15 mouse cellular contexts compared by ENCODE assay signal in genomic region chr3:86745769-86746512, GRCm38 (mm10).
DNase-seq lines count a peak whose midpoint lies in the region; ATAC-seq and TF ChIP-seq lines count a peak whose summit lies in the region.
"Had no signal": no experiment of that assay in that cellular context is flagged by ENCODE, and none has a peak within 500 bp of the region (broad histone marks: within the 10 kb centered on the region; RNA-seq: fewer than 3 reads in every experiment).

No protein-coding gene starts in this region.

- ATAC-seq in embryonic facial prominence, embryonic 15.5 days (ENCODE audit: insufficient number of reproducible peaks, low FRiP score, low TSS enrichment, low read depth) = no peak
- peak; percentile 69 for ATAC-seq in hindbrain, postnatal 0 days
- peak; percentile 89 for ATAC-seq in neural tube, embryonic 13.5 days (ENCODE audit: low read depth)
- no peak for ATAC-seq in liver, postnatal 0 days
- ATAC-seq: activated CD4-positive, CD25-positive, alpha-beta regulatory T cell, adult 4 months; intestine, embryonic 15.5 days had no signal

- H3K27ac ChIP-seq in kidney, adult 2 months (ENCODE audit: insufficient read depth, low read depth, low read length) = peak overlapping the region; percentile 97
- peak overlapping the region; percentile 65; the same call in 1 of the 2 replicates for H3K27ac ChIP-seq in embryonic facial prominence, embryonic 15.5 days (replicated peaks)
- peak overlapping the region; percentile 71 for H3K27ac ChIP-seq in hindbrain, postnatal 0 days
- peak overlapping the region; percentile 88 for H3K27ac ChIP-seq in neural tube, embryonic 13.5 days (replicated peaks)
- H3K27ac ChIP-seq in liver, postnatal 0 days (ENCODE audit: low read depth) = no peak overlapping the region
- H3K27ac ChIP-seq: heart, embryonic 15.5 days; intestine, embryonic 15.5 days; liver, embryonic 14.5 days had no signal

- 52% methylated on average over 10 of the region's 10 CpGs for WGBS in kidney, adult 2 months
- 56% methylated on average over 10 of the region's 10 CpGs for WGBS in embryonic facial prominence, embryonic 15.5 days
- WGBS in hindbrain, postnatal 0 days = 30% methylated on average over 10 of the region's 10 CpGs
- 37% methylated on average over 10 of the region's 10 CpGs for WGBS in neural tube, embryonic 13.5 days
- WGBS in liver, postnatal 0 days (ENCODE audit: insufficient replicate concordance) = 82% methylated on average over 10 of the region's 10 CpGs

- no peak for TF ChIP-seq POLR2A in kidney, adult 2 months (IDR thresholded peaks at IDR 0.05; ENCODE audit: low read depth, low read length)

- H3K4me3 ChIP-seq in kidney, adult 2 months (ENCODE audit: insufficient read depth, low read depth, low read length) = no peak overlapping the region
- H3K4me3 ChIP-seq in embryonic facial prominence, embryonic 15.5 days (replicated peaks) = no peak overlapping the region
- H3K4me3 ChIP-seq in hindbrain, postnatal 0 days (ENCODE audit: low read length) = no peak overlapping the region
- H3K4me3 ChIP-seq in neural tube, embryonic 13.5 days = no peak overlapping the region
- no peak overlapping the region for H3K4me3 ChIP-seq in liver, postnatal 0 days (ENCODE audit: low read depth, low read length)
- H3K4me3 ChIP-seq: heart, embryonic 15.5 days; intestine, embryonic 15.5 days had no signal

- no peak overlapping the region for H3K4me2 ChIP-seq in embryonic facial prominence, embryonic 15.5 days (replicated peaks)
- peak overlapping the region; percentile 23 for H3K4me2 ChIP-seq in hindbrain, postnatal 0 days (ENCODE audit: low read depth, low read length)
- H3K4me2 ChIP-seq in neural tube, embryonic 13.5 days = peak overlapping the region; percentile 30
- no peak overlapping the region for H3K4me2 ChIP-seq in liver, postnatal 0 days (ENCODE audit: low read depth, low read length)
- H3K4me2 ChIP-seq: heart, embryonic 15.5 days; intestine, embryonic 15.5 days had no signal

- H3K9ac ChIP-seq in embryonic facial prominence, embryonic 15.5 days = no peak overlapping the region
- no peak overlapping the region for H3K9ac ChIP-seq in hindbrain, postnatal 0 days (replicated peaks; ENCODE audit: low read length)
- peak overlapping the region; percentile 8; the same call in 1 of the 2 replicates for H3K9ac ChIP-seq in neural tube, embryonic 13.5 days
- no peak overlapping the region for H3K9ac ChIP-seq in liver, postnatal 0 days (replicated peaks)
- H3K9ac ChIP-seq: heart, embryonic 15.5 days; intestine, embryonic 15.5 days; liver, embryonic 14.5 days had no signal

- TF ChIP-seq CTCF in kidney, adult 2 months (conservative IDR thresholded peaks at IDR 0.05; ENCODE audit: insufficient read depth, insufficient read length, low read depth, low read length) = no peak
- TF ChIP-seq CTCF in hindbrain, postnatal 0 days (IDR thresholded peaks at IDR 0.05; ENCODE audit: low read depth) = no peak
- no peak for TF ChIP-seq CTCF in liver, postnatal 0 days (IDR thresholded peaks at IDR 0.05; ENCODE audit: low read depth)

- no peaks in the 10 kb centered on the region for H3K27me3 ChIP-seq in kidney, adult 2 months (replicated peaks; ENCODE audit: control insufficient read depth, insufficient read depth, low read length)
- H3K27me3 ChIP-seq in embryonic facial prominence, embryonic 15.5 days = no peaks in the 10 kb centered on the region
- H3K27me3 ChIP-seq in hindbrain, postnatal 0 days (ENCODE audit: insufficient read depth, low read length) = no peaks in the 10 kb centered on the region
- H3K27me3 ChIP-seq in neural tube, embryonic 13.5 days = no peaks in the 10 kb centered on the region
- no peaks in the 10 kb centered on the region for H3K27me3 ChIP-seq in liver, postnatal 0 days (ENCODE audit: insufficient read depth, low read length)
- H3K27me3 ChIP-seq: heart, embryonic 15.5 days; intestine, embryonic 15.5 days had no signal

- no peaks in the 10 kb centered on the region for H3K36me3 ChIP-seq in kidney, adult 2 months (ENCODE audit: control insufficient read depth, insufficient read depth, low read length)
- no peaks in the 10 kb centered on the region for H3K36me3 ChIP-seq in embryonic facial prominence, embryonic 15.5 days
- no peaks in the 10 kb centered on the region; the same call in 1 of the 2 replicates for H3K36me3 ChIP-seq in hindbrain, postnatal 0 days (ENCODE audit: insufficient read depth, low read length)
- H3K36me3 ChIP-seq in neural tube, embryonic 13.5 days = no peaks in the 10 kb centered on the region
- peaks cover 2% of the 10 kb centered on the region for H3K36me3 ChIP-seq in liver, postnatal 0 days (replicated peaks; ENCODE audit: insufficient read depth, low read length)
- H3K36me3 ChIP-seq: heart, embryonic 15.5 days; intestine, embryonic 15.5 days had no signal

- peak; percentile 64 for DNase-seq in kidney, adult 2 months
- no peak for DNase-seq in kidney, postnatal 10 days
- DNase-seq in hindbrain, postnatal 0 days (ENCODE audit: low spot score) = peak; percentile 71
- no peak for DNase-seq in liver, postnatal 0 days
- no peak for DNase-seq in frontal cortex, adult 2 months (ENCODE audit: extremely low spot score in 1 of 2, low spot score in 1 of 2)
- DNase-seq: cerebellum, adult 8-10 months; embryo, embryonic 11 days; gastrocnemius, postnatal 36 days; right cerebral cortex, postnatal 25 days had no signal

- peaks cover 3% of the 10 kb centered on the region for H3K4me1 ChIP-seq in kidney, adult 2 months (ENCODE audit: control insufficient read depth, insufficient read depth, low read length)
- peaks cover 19% of the 10 kb centered on the region for H3K4me1 ChIP-seq in embryonic facial prominence, embryonic 15.5 days
- H3K4me1 ChIP-seq in hindbrain, postnatal 0 days (ENCODE audit: insufficient read depth, low read length) = 0 out of 2 replicates have a peak, but pooled peaks cover 3% of the 10 kb centered on the region
- H3K4me1 ChIP-seq in neural tube, embryonic 13.5 days (replicated peaks) = peaks cover 50% of the 10 kb centered on the region
- H3K4me1 ChIP-seq in liver, postnatal 0 days (ENCODE audit: insufficient read depth) = no peaks in the 10 kb centered on the region
- H3K4me1 ChIP-seq: heart, embryonic 15.5 days had no signal

- no peaks in the 10 kb centered on the region for H3K9me3 ChIP-seq in embryonic facial prominence, embryonic 15.5 days (replicated peaks)
- no peaks in the 10 kb centered on the region for H3K9me3 ChIP-seq in hindbrain, postnatal 0 days (ENCODE audit: low read length)
- no peaks in the 10 kb centered on the region for H3K9me3 ChIP-seq in neural tube, embryonic 13.5 days
- H3K9me3 ChIP-seq in liver, postnatal 0 days (ENCODE audit: low read length) = no peaks in the 10 kb centered on the region
- H3K9me3 ChIP-seq: heart, embryonic 15.5 days; intestine, embryonic 15.5 days had no signal

- TF ChIP-seq EP300 in liver, postnatal 0 days (IDR thresholded peaks at IDR 0.05; ENCODE audit: low read depth) = no peak

Comparison
In these comparisons a context has a peak if more than half of its experiments do, and no peak if none do; other contexts are left out.
1. DNase-seq: peak in kidney, adult 2 months (single experiment) and hindbrain, postnatal 0 days (single experiment); none in kidney, postnatal 10 days (single experiment), liver, postnatal 0 days (single experiment) and frontal cortex, adult 2 months (0 of 2).
2. ATAC-seq: peak in hindbrain, postnatal 0 days (single experiment) and neural tube, embryonic 13.5 days (single experiment); none in embryonic facial prominence, embryonic 15.5 days (single experiment) and liver, postnatal 0 days (single experiment).
3. H3K4me2 ChIP-seq: peak in hindbrain, postnatal 0 days (single experiment) and neural tube, embryonic 13.5 days (single experiment); none in embryonic facial prominence, embryonic 15.5 days (single experiment) and liver, postnatal 0 days (single experiment).